Mouse (Mus musculus) kidney, postnatal 0 days (tissue): Measurements from ENCODE around the gene Tbc1d20. TPM values are rescaled to one million over a fixed set of nuclear protein-coding genes. Genes with fewer than 3 reads are reported as not detected.

Experiments used
- ATAC-seq: fragments of 200-750 bp; cut with Nextera tagmentation; replicated peaks from 2 replicates; pipeline ENCODE4 v1.8.0; 2017; ENCODE audit warnings: low read depth, moderate number of reproducible peaks, moderate TSS enrichment, moderate library complexity; ENCODE audit not compliant: low FRiP score
- DNase-seq: peaks from one replicate; pipeline ENCODE4 v3.0.0-alpha.2; 2016; ENCODE audit warnings: low spot score
- H3K27ac ChIP-seq: fragments of 300-500 bp; sonication (generic); 2 replicates; pipeline ENCODE4 v1.5.1; 2014; ENCODE audit warnings: mild to moderate bottlenecking
- H3K27me3 ChIP-seq: fragments of 300-500 bp; sonication (generic); 2 replicates; pipeline ENCODE4 v1.6.1; 2014; ENCODE audit warnings: low read length, mixed read lengths; ENCODE audit not compliant: insufficient read depth
- H3K36me3 ChIP-seq: fragments of 300-500 bp; sonication (generic); 2 replicates; pipeline ENCODE4 v1.6.1; 2014; ENCODE audit warnings: low read length, mixed read lengths; ENCODE audit not compliant: insufficient read depth
- H3K4me1 ChIP-seq: fragments of 300-500 bp; sonication (generic); replicated peaks from 2 replicates; pipeline ENCODE4 v1.6.1; 2014; ENCODE audit warnings: antibody characterized with exemption, low read length, mixed read lengths; ENCODE audit not compliant: insufficient read depth
- H3K4me2 ChIP-seq: fragments of 300-500 bp; sonication (generic); 2 replicates; pipeline ENCODE4 v1.6.1; 2014; ENCODE audit warnings: mild to moderate bottlenecking, low read length, moderate library complexity, mixed read lengths
- H3K4me3 ChIP-seq: fragments of 300-500 bp; sonication (generic); replicated peaks from 2 replicates; pipeline ENCODE4 v1.5.1; 2014; ENCODE audit warnings: low read depth, low read length
- H3K9ac ChIP-seq: fragments of 300-500 bp; sonication (generic); 2 replicates; pipeline ENCODE4 v1.6.1; 2014; ENCODE audit warnings: low read depth, low read length
- H3K9me3 ChIP-seq: fragments of 300-500 bp; sonication (generic); replicated peaks from 2 replicates; pipeline ENCODE4 v1.6.1; 2016; ENCODE audit warnings: low read length, inconsistent platforms, mixed read lengths
- CTCF ChIP-seq: IDR thresholded peaks from 2 replicates; pipeline ENCODE4 v1.5.1; 2016; ENCODE audit warnings: antibody characterized with exemption, low read depth, mild to moderate bottlenecking, moderate library complexity
- WGBS: fragments of 180-500 bp; shearing (Covaris S2); extraction: QIAGEN DNeasy Blood & Tissue Kit; methylation state at CpG from one replicate; pipeline ENCODE4 v1.1.7; 2014; 5-methylcytosine and 5-hydroxymethylcytosine counted together
- polyA plus RNA-seq: library from polyadenylated mRNA; unstranded; fragments of >200 nt; fragmentation: Nextera tagmentation; extraction: Ambion mirVana; gene quantifications from 2 replicates; pipeline ENCODE4 v1.2.1, GENCODE M21; 2015

The Tbc1d20 gene
- polyA plus RNA-seq, 1 experiment from 2014 or later, result 30.4 TPM

- H3K9me3 ChIP-seq, result no peaks in the 10 kb centered on the region
- H3K4me3 ChIP-seq, result no peak overlapping the region
- peak; percentile 2 for DNase-seq
- H3K27me3 ChIP-seq, result no peaks in the 10 kb centered on the region
- H3K4me1 ChIP-seq, result no peaks in the 10 kb centered on the region
- H3K36me3 ChIP-seq, result peaks cover 53% of the 10 kb centered on the region
- no peak overlapping the region for H3K27ac ChIP-seq
- H3K4me2 ChIP-seq, result no peak overlapping the region
- H3K9ac ChIP-seq, result no peak overlapping the region
- 51% methylated on average over 5 of the region's 5 CpGs for WGBS
- no peak for ATAC-seq
- no peak for TF ChIP-seq CTCF
Measured at GRCm38 (mm10) chr2:152303781-152304180, 10.2 kb downstream of the Tbc1d20 start.

- 96% methylated on average over 6 of the region's 6 CpGs for WGBS
- H3K4me1 ChIP-seq, result no peaks in the 10 kb centered on the region
- peaks cover 66% of the 10 kb centered on the region for H3K36me3 ChIP-seq
- no peak for TF ChIP-seq CTCF
- H3K9ac ChIP-seq, result no peak overlapping the region
- no peak overlapping the region for H3K4me3 ChIP-seq
- DNase-seq, result no peak
- H3K9me3 ChIP-seq, result no peaks in the 10 kb centered on the region
- no peak overlapping the region for H3K4me2 ChIP-seq
- H3K27ac ChIP-seq, result no peak overlapping the region
- no peaks in the 10 kb centered on the region for H3K27me3 ChIP-seq
- no peak for ATAC-seq
Measured at GRCm38 (mm10) chr2:152305480-152305879, 11.9 kb downstream of the Tbc1d20 start.

- DNase-seq (no peak), ATAC-seq (no peak)
- H3K36me3 ChIP-seq, result peaks cover 76% of the 10 kb centered on the region
- no peak overlapping the region for H3K4me3 ChIP-seq
- H3K9me3 ChIP-seq, result no peaks in the 10 kb centered on the region
- WGBS, result 92% methylated on average over 3 of the region's 3 CpGs
- no peak for TF ChIP-seq CTCF
- H3K27ac ChIP-seq, result no peak overlapping the region
- H3K9ac ChIP-seq, result no peak overlapping the region
- H3K4me1 ChIP-seq, result no peaks in the 10 kb centered on the region
- H3K4me2 ChIP-seq, result no peak overlapping the region
- H3K27me3 ChIP-seq, result no peaks in the 10 kb centered on the region
Measured at GRCm38 (mm10) chr2:152307186-152307585, 13.6 kb downstream of the Tbc1d20 start.

GRCm38 (mm10) chr2:152312996-152313395 is 19.4 kb downstream of the Tbc1d20 start:
- ATAC-seq (no peak), DNase-seq (no peak)
- Histone ChIP-seq H3K27me3 (no peaks in the 10 kb centered on the region), H3K4me2 (no peak overlapping the region), H3K36me3 (peaks cover 69% of the 10 kb centered on the region), H3K4me1 (no peaks in the 10 kb centered on the region), H3K9me3 (no peaks in the 10 kb centered on the region), H3K4me3 (no peak overlapping the region), H3K27ac (no peak overlapping the region), H3K9ac (no peak overlapping the region)
- WGBS, result 63% methylated on average over 7 of the region's 7 CpGs
- no peak for TF ChIP-seq CTCF

GRCm38 (mm10) chr2:152313926-152314325 is 20.3 kb downstream of the Tbc1d20 start:
- no peak for TF ChIP-seq CTCF
- Histone ChIP-seq H3K9me3 (no peaks in the 10 kb centered on the region), H3K4me3 (no peak overlapping the region), H3K9ac (no peak overlapping the region), H3K27ac (no peak overlapping the region), H3K4me1 (no peaks in the 10 kb centered on the region), H3K4me2 (no peak overlapping the region), H3K36me3 (peaks cover 67% of the 10 kb centered on the region), H3K27me3 (no peaks in the 10 kb centered on the region)
- ATAC-seq (no peak), DNase-seq (no peak)
- WGBS, result 91% methylated on average over 6 of the region's 6 CpGs

- no peaks in the 10 kb centered on the region for H3K4me1 ChIP-seq
- no peak overlapping the region for H3K27ac ChIP-seq
- DNase-seq (no peak), ATAC-seq (no peak)
- H3K4me3 ChIP-seq, result no peak overlapping the region
- no peaks in the 10 kb centered on the region for H3K27me3 ChIP-seq
- H3K36me3 ChIP-seq, result peaks cover 62% of the 10 kb centered on the region
- no peaks in the 10 kb centered on the region for H3K9me3 ChIP-seq
- WGBS, result 78% methylated on average over 6 of the region's 6 CpGs
- no peak overlapping the region for H3K4me2 ChIP-seq
- no peak overlapping the region for H3K9ac ChIP-seq
- TF ChIP-seq CTCF, result no peak
Measured at GRCm38 (mm10) chr2:152317054-152317453, 23.4 kb downstream of the Tbc1d20 start.

- WGBS, result 85% methylated on average over 5 of the region's 5 CpGs
- no peaks in the 10 kb centered on the region for H3K4me1 ChIP-seq
- peaks cover 63% of the 10 kb centered on the region for H3K36me3 ChIP-seq
Measured at GRCm38 (mm10) chr2:152321558-152321957, 27.9 kb downstream of the Tbc1d20 start.

More at GRCm38 (mm10) chr2:152321558-152321957, 27.9 kb downstream of the Tbc1d20 start:
- DNase-seq, result no peak
- Histone ChIP-seq H3K4me3 (no peak overlapping the region), H3K9me3 (no peaks in the 10 kb centered on the region), H3K27me3 (no peaks in the 10 kb centered on the region), H3K9ac (no peak overlapping the region), H3K27ac (no peak overlapping the region), H3K4me2 (no peak overlapping the region)
- no peak for TF ChIP-seq CTCF
- ATAC-seq, result no peak
